Mouse (Mus musculus) cortical plate, adult 2 months (tissue): ENCODE results near the gene Trpc4ap.

Experiments
- CTCF ChIP-seq: fragments of 200-500 bp; IDR thresholded peaks from 2 replicates; pipeline ENCODE4 v1.5.1; 2011; ENCODE audit warnings: mild to moderate bottlenecking, control low read depth, low read length; ENCODE audit not compliant: insufficient read depth; ENCODE audit errors: extremely low read depth
- POLR2A ChIP-seq: fragments of 200-500 bp; IDR thresholded peaks from 2 replicates; pipeline ENCODE4 v1.6.1; 2011; ENCODE audit warnings: mild to moderate bottlenecking, low read length, control low read depth; ENCODE audit not compliant: insufficient read depth; ENCODE audit errors: extremely low read depth

- TF ChIP-seq POLR2A (no peak), CTCF (no peak)
These were observed 88.5 kb downstream of the Trpc4ap start for GRCm38 (mm10) chr2:155603707-155604106.
